Mouse (Mus musculus) liver, adult (tissue): ENCODE data around the gene Afap1.

Source experiments
- GATA4 ChIP-seq: IDR thresholded peaks from 2 replicates; pipeline ENCODE4 v1.6.1; 2014; ENCODE audit warnings: mild to moderate bottlenecking, low read length; ENCODE audit not compliant: insufficient replicate concordance

Gene Afap1

DNA sequence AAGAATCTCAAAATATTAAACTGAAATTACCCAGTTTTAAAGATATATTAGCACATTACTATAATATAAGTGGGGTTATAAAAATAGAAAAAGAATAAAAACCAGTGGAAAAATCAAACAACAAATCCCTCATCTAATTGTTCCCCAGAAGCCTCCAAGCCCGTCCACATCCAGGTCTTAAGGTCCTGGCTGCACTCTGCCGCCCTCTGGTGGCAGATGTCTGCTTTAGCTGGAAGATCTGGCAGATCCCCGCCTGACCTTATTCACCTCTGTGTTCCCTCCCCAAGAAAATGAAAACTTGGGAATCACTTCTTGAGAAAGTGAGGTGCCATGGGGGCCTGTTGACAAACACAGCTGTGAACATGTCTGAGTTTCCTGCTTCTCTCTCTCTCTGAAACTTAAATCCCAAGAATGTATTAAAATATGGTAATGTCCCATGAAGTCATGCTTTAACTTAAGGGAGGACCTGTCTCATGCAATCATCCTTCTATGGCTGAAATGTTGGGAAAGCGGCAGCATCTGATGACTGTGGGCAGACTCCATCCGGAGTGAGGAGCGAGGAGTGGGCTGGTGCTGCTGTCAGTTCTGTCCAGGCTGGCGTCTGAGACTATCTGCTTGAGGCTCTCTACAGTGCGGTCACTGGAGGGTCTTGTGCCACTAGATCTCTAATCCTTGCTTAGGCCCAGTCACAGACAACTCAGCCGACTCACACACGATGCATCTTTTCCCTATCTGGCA lies 78.9 kb downstream of the Afap1 start:
- no peak for TF ChIP-seq GATA4

DNA sequence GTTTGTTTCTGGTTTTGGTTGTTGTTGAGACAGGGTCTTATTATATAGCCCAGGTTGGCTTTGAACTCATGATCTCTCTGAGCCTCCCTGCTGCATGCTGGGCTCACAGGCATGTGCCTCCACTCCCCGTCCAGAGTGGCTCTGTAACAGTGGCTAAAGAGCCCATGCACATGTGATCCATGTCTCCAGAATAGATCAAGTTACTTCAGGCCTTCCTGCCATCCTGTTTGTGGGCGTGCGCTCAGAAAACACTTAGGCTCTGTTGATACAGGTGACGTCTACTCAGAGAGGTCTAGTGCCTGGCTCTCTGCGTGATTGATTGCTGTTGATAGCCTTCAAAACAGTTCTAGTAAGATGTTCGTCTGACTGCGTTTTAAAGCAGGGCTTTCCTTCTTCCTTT lies 79.6 kb downstream of the Afap1 start:
- TF ChIP-seq GATA4, result no peak

DNA sequence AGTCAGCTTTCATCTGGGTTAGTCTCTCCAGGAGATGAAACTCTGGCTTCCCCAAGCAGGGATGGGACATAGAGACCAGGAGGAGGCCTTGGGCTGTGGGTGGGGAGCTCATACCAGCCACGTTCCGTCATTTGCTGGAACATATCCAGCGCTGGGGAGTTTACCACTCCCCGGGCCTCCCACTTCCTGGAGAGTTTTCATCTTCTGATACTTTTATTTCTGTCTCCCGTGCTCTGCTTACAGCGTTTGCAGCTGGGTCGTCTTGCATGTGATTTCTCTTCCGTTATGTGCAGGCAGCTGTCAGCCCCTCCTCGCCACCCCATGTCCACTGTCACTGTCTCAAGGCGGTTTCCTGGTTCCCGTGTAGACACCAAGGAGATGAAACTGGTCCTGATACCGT lies 80.7 kb downstream of the Afap1 start:
- TF ChIP-seq GATA4, result no peak

DNA sequence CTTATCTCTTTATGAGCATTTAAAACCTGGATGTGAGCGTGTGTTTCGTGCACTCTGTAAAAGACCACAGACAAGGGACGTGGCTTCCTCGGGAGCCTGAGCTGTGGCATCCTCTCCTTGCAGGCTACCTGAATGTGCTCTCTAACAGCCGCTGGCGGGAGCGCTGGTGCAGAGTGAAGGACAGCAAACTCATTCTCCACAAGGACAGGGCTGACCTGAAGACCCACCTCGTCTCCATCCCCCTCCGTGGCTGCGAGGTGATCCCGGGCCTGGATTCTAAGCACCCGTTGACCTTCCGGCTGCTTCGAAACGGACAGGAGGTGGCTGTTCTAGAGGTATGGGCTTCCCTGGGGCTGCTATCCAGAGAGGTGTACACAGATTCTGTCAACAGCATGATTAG lies 81.1 kb downstream of the Afap1 start:
- TF ChIP-seq GATA4, result no peak

DNA sequence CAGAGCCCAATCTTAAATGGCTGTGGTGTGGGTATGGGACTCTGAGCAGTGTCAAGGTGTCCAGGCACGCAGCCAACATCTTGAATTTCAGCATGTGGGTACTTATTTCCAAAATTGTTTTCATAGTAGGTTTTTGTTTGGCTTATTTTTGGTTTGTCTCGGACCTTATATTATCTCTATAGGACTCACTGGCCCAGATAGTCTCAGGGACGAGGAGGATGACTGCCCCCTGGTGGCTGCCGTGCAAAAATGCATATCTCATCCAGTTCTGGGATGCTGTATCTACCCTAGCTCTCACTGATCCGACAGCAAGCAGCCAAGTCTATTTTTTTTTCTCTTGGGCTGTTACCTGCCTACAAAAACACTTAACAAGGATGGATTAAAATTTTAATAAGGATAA lies 82.6 kb downstream of the Afap1 start:
- no peak for TF ChIP-seq GATA4

DNA sequence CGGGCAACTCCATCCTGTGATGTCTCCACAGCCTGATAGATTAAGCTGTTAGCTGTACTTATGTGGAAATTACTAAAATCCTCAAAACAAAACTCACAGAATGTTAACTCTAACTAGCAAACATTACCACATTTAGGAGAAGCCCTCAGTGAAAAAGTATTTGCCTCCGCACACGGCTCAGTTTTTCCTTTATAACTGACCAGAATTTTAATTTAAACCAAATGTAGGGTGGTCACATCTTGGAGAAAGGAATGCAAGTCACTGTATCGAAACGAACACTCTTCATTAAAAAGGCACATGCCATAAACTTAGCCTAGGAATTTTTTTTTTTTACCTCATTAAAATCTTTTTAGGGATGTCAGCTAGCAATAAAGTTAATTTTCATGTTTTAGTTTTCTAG lies 87.4 kb downstream of the Afap1 start:
- no peak for TF ChIP-seq GATA4

DNA sequence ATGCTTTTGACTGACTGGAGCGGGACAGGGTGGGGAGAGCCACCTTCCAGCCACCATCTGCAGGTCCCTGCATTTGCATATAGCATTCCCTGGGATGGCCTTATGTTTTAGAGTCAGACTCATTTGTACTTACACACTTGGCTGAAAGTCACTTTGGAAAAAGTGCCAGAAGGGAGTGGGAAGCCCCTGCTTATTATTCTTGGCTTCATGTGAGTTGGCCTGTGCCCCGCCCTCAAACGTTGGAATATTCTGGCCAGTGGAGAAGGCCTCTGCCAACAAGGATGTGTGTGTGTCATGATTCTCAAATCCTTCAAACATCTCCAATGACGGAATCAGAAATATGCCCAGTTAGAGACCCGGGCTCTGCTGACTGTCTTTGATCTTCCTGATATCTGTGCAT lies 88.2 kb downstream of the Afap1 start:
- no peak for TF ChIP-seq GATA4

DNA sequence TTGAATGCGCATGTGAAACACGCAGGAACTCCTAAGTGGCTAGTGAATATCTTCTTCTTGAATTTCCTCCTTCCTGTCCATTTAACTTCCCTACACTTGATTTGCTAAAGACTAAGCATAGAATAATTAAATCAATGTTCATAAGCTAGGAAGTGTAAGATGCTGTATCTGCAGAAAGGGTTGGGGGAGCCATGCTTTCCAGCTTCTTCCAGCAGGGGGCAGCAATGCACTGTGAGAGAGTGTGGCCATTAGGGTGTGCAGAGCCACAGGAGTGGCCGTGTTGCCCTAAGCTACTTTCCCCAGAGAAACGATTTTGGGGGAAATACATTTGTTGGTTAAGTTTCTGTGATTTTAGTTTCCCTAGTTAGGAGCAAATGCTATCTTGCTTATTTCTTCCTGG lies 88.9 kb downstream of the Afap1 start:
- no peak for TF ChIP-seq GATA4

DNA sequence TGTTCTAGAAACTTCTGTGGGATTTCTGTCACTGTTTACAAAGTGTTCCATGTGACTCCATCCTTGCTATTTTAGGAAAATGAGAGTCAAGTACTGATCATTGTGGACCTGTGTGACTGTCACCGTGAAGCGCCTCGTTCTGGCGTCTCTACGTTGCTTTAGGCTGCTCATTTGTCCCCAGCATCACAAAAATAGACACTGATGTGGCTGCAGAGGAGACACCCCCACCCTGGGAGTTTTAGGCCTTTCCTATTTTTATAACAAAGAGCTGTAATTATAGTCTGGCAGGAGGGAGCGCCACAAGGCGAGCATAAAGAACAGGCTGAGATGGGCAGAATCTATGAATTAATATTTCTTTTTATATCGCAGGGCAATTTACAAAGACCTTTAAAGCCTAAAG lies 92.5 kb downstream of the Afap1 start:
- TF ChIP-seq GATA4, result no peak

DNA sequence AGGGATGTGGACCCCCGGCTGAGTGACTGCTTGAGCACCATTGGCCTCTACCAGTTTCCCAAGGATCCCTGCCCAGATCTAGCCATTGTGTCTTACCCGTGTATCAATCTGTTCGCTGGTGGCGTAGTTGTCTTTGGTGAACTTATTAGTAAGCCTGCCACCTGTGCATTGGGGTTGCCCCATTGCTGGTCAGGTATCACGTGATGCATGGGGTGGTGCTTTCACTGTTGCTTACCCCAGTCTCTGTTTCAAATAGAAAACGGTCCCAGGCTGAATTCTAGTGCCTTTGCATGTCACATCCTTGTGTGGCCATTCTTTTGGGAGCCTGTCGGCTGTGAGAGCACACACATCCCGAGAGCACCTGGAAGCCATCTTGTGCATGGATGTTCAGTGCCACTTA lies 95.0 kb downstream of the Afap1 start:
- no peak for TF ChIP-seq GATA4

DNA sequence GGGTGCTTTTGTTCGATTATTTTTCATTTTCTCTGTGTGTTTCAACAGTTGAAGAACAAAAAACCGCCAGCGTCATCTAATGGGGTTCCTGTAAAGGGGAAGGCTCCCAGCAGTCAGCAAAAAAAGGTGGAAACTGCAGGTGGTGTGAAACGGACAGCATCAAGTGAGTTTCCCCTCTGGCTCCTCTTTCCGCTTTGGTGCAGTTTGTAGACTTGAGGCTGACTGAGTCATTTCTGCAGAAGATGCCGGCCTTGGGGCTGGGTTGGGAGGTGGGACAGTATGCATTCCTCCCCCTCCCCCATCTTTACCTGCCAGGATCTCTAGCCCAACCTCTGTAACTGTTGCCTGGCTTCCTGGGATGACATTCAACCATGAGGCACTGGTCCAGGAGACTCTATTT lies 96.4 kb downstream of the Afap1 start:
- TF ChIP-seq GATA4, result no peak

DNA sequence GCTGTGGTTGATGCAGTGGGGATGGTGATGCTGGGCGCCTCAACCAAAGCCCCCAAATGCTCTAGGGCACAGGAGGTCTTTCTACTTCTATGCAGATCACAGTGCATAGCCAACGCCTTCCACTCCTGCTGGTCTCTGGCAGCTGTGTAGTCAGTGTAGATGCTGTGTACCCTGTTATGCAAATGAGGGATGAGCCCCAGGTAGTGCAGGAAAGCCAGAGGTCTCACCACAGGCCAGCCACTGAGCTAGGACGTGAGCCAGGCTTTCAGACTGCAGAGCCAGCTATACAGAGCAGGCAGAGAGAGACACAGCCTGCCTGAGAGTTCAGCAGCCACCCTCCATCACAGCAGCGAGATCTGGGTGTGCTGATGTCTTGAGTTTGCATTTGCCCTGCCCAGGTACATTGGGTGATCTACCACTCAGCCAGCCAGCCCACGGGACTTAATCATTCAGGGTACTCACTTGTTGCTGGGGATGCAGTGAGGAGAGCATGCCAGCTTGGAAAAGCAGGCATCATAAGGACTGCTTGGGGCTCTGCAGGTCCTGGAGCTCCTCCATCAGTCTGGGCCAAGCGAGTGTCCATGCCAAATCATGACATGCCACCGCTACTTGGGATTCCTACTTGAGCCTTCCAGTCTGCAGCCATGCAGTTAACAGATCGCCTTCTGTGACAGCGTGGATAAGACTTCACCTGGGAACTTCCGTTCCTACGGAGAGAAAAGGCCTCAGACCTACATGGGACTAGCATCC lies 97.0 kb downstream of the Afap1 start:
- no peak for TF ChIP-seq GATA4

DNA sequence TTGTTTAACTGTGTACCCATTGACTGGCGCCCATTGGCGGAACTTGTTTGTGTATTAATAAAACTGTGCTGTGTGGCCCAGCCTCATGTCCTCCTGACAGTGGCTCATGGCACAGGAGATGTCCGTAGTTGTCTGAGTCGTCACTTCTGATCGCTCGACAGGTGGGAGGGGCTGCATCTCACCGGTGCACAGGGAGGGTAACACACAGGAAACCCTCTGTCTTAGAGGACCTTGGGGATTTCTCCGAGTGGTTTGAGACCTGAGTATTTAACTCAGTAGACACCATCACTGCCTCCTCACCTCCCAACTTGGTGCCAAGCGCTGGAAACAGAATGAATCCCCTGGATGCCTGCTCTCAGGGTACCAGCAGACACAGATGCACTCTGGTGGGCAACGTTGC lies 110.7 kb downstream of the Afap1 start:
- TF ChIP-seq GATA4, result no peak

DNA sequence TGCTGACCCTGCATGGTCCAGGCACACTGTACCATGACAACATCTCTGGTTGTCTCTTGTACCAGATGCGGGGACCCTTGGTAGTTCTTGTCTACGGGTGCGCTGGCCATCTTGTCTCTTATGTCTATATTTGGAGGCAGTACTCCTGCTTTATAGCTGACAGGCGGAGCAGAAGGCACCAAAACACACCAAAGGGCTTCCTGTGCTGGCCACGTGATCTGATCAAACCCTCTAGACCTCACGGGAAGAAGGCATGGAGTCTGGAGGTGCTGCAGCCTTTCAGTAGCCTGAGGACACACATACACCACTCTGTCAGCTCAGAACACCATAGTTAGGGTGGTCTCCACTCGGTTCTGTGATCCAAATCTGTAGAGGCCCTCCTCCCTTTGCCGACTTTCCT lies 113.0 kb downstream of the Afap1 start:
- no peak for TF ChIP-seq GATA4

DNA sequence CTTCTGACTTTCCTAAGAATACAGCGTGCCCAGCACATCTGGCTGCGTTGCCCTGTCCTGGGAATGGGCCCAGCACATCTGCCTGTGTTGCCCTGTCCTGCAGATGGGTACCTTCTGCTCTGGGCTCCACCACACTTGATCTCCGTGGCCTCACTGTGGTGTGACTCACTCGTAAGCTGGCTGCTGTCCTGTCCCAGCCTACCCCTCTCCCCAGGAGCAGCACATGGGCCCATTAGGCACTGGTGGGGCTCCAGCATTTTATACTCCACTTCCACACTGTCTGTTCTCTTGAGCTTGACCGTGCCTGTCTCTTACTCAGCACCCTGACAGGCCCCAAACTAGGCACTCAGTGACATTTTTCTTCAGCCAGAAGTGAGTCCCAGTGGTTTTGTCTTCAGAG lies 113.5 kb downstream of the Afap1 start:
- no peak for TF ChIP-seq GATA4

DNA sequence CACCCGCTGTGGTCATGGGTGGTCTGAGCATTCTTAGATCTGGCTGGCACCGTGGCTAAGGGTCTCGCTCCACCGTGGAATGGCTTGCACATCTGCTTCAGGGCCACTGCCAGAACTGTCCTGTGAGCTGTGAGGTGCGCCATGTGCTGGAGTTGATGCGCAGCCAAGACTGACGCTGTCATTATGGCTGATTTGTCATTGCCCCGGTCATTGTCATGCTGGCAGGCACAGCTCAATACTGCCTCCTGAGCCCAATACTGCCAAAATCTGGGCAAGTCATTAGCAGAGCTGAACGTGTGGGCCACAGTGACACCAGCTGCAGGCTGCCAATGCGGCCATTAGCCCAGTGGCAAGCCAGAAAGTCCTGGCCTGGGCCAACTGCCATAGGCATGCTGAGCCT lies 114.5 kb downstream of the Afap1 start:
- TF ChIP-seq GATA4, result no peak

DNA sequence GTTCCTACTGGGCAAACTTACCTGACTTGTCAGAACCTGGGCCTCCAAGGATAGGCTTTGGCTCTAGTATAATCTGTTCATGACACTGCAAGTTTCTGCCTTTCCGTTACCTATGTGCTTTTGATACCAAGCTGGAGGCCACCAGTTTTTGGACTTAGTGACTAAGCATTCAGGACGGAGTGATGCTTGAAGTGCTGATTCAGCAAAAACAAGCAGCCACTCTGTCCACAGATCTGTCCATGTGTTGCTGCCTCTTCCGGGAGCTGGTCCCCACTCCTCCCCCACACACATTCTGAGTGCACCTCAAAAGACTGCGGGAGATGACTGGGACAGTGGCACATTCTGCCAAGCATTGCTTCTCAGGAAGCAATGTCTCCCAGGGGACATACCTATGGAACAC lies 116.3 kb downstream of the Afap1 start:
- no peak for TF ChIP-seq GATA4
